In genomic region chr9:68654333-68655017, GRCm38 (mm10) we compare ENCODE assay signal across 8 mouse cellular contexts. TPM values are rescaled to one million over a fixed set of nuclear protein-coding genes. Genes with fewer than 3 reads are reported as not detected.
A peak's percentile ranks its signal among the peaks of the same experiment; 100 is the strongest.
DNase-seq lines count a peak whose midpoint lies in the region; ATAC-seq lines count a peak whose summit lies in the region.

No protein-coding gene starts in this region.

- under 1% methylated on average over 43 of the region's 43 CpGs for WGBS in intestine, embryonic 15.5 days
- 1% methylated on average over 41 of the region's 43 CpGs for WGBS in midbrain, embryonic 12.5 days
- WGBS in stomach, embryonic 16.5 days, result under 1% methylated on average over 43 of the region's 43 CpGs

- H3K4me2 ChIP-seq in intestine, embryonic 15.5 days (replicated peaks), result peak overlapping the region; percentile 96
- H3K4me2 ChIP-seq in midbrain, embryonic 12.5 days (replicated peaks), result peak overlapping the region; percentile 92
- H3K4me2 ChIP-seq in stomach, embryonic 16.5 days (ENCODE audit: low read depth, low read length), result peak overlapping the region; percentile 89

- H3K27ac ChIP-seq in intestine, embryonic 15.5 days, result peak overlapping the region; percentile 95; the same call in 1 of the 2 replicates
- peak overlapping the region; percentile 95; the same call in 1 of the 2 replicates for H3K27ac ChIP-seq in midbrain, embryonic 12.5 days (replicated peaks)
- H3K27ac ChIP-seq in stomach, embryonic 16.5 days (ENCODE audit: low read length), result peak overlapping the region; percentile 94

- ATAC-seq in intestine, embryonic 15.5 days, result peak; percentile 46
- ATAC-seq in midbrain, embryonic 12.5 days (ENCODE audit: low FRiP score, low read depth), result no peak
- no peak for ATAC-seq in stomach, embryonic 16.5 days (ENCODE audit: insufficient read depth, low FRiP score)
- ATAC-seq in megakaryocyte progenitor cell, adult 5-6 weeks (replicated peaks; ENCODE audit: poor library complexity), result no peak

- intact Hi-C loops in left cerebral cortex, postnatal 25 days (cut with DNase I), result loop anchor here (2.0 to 5.0 kb wide), 3 partner anchors 63 to 637 kb away; no protein-coding TSS in a partner anchor

- H3K27me3 ChIP-seq in intestine, embryonic 15.5 days (replicated peaks), result peaks cover 2% of the 10 kb centered on the region
- peaks cover 5% of the 10 kb centered on the region for H3K27me3 ChIP-seq in midbrain, embryonic 12.5 days
- no peaks in the 10 kb centered on the region for H3K27me3 ChIP-seq in stomach, embryonic 16.5 days (ENCODE audit: control insufficient read depth, insufficient read depth, low read length)

- no peaks in the 10 kb centered on the region for H3K9me3 ChIP-seq in intestine, embryonic 15.5 days
- no peaks in the 10 kb centered on the region for H3K9me3 ChIP-seq in midbrain, embryonic 12.5 days
- H3K9me3 ChIP-seq in stomach, embryonic 16.5 days (replicated peaks; ENCODE audit: control insufficient read depth, low read length), result no peaks in the 10 kb centered on the region

- peaks cover 9% of the 10 kb centered on the region for H3K4me1 ChIP-seq in intestine, embryonic 15.5 days (replicated peaks)
- peaks cover 29% of the 10 kb centered on the region for H3K4me1 ChIP-seq in midbrain, embryonic 12.5 days
- H3K4me1 ChIP-seq in stomach, embryonic 16.5 days (ENCODE audit: control insufficient read depth, insufficient read depth, low read length), result peaks cover 5% of the 10 kb centered on the region

- DNase-seq in adrenal gland, postnatal 14 days, result peak; percentile 72
- peak; percentile 49 for DNase-seq in embryo, embryonic 10 days (ENCODE audit: low spot score)
- peak; percentile 42 for DNase-seq in gastrocnemius, postnatal 10 days
- peak; percentile 32 to 62 for DNase-seq in left cerebral cortex, postnatal 25 days (ENCODE audit: low spot score in 2 of 2)

- H3K4me3 ChIP-seq in intestine, embryonic 15.5 days (replicated peaks), result peak overlapping the region; percentile 86
- peak overlapping the region; percentile 83 for H3K4me3 ChIP-seq in midbrain, embryonic 12.5 days
- peak overlapping the region; percentile 81 for H3K4me3 ChIP-seq in stomach, embryonic 16.5 days (replicated peaks; ENCODE audit: low read length)

- H3K36me3 ChIP-seq in intestine, embryonic 15.5 days, result no peaks in the 10 kb centered on the region
- no peaks in the 10 kb centered on the region for H3K36me3 ChIP-seq in midbrain, embryonic 12.5 days
- H3K36me3 ChIP-seq in stomach, embryonic 16.5 days (ENCODE audit: control insufficient read depth, insufficient read depth, low read length), result no peaks in the 10 kb centered on the region

- H3K9ac ChIP-seq in intestine, embryonic 15.5 days, result peak overlapping the region; percentile 78
- peak overlapping the region; percentile 81 for H3K9ac ChIP-seq in midbrain, embryonic 12.5 days (replicated peaks)
- peak overlapping the region; percentile 90 for H3K9ac ChIP-seq in stomach, embryonic 16.5 days (ENCODE audit: low read length)

RNA-seq across cellular contexts. Expression of gene Rora, which starts 0.9 kb away (rescaled TPM):
- 50.1 and 56.5 TPM in 2 replicates for total RNA-seq in adrenal gland, postnatal 14 days (2021)
- 10 to 100 TPM; 56.0 to 63.5 TPM for total RNA-seq in gastrocnemius, postnatal 10 days (2021)
- polyA plus RNA-seq in intestine, embryonic 15.5 days (2015; fragmentation: Nextera tagmentation; extraction: Ambion mirVana), result 4.7 and 5.4 TPM in 2 replicates
- 10 to 100 TPM; 68.0 to 81.9 TPM for total RNA-seq in left cerebral cortex, postnatal 25 days (2021)
- polyA plus RNA-seq in midbrain, embryonic 12.5 days (2016; fragmentation: Nextera tagmentation; extraction: Ambion mirVana), result 6.9 and 8.9 TPM in 2 replicates
- polyA plus RNA-seq in stomach, embryonic 16.5 days (2015; fragmentation: Nextera tagmentation; extraction: Ambion mirVana), result 5.6 and 8.4 TPM in 2 replicates
- total RNA-seq in megakaryocyte progenitor cell, adult 5-6 weeks (2015), result 0.54 and 1.2 TPM in 2 replicates
- 0.42 and 1.0 TPM in 2 replicates for total RNA-seq in megakaryocyte progenitor cell, adult 5-6 weeks (2017)

Comparison
In these comparisons a context has a peak if more than half of its experiments do, and no peak if none do; other contexts are left out.
1. RNA of gene Rora, which starts 0.9 kb away (total RNA-seq): 68.0 to 81.9 TPM in left cerebral cortex, postnatal 25 days, 56.0 to 63.5 TPM in gastrocnemius, postnatal 10 days and 50.1 to 56.5 TPM in adrenal gland, postnatal 14 days; 0.42 to 1.2 TPM in megakaryocyte progenitor cell, adult 5-6 weeks; every median in the first group is over 10 times any median in the second.
2. Peak in every context shown above with its lines, with median percentiles within 50 percentile points of each other: DNase-seq, H3K27ac ChIP-seq, H3K4me2 ChIP-seq, H3K4me3 ChIP-seq and H3K9ac ChIP-seq.